ENCODE assay signal across 10 mouse cellular contexts in genomic region chr15:7216581-7217272, GRCm38 (mm10).
DNase-seq lines count a peak whose midpoint lies in the region; ATAC-seq lines count a peak whose summit lies in the region.
"Had no signal": no experiment of that assay in that cellular context is flagged by ENCODE, and none has a peak within 500 bp of the region (broad histone marks: within the 10 kb centered on the region; RNA-seq: fewer than 3 reads in every experiment).

No protein-coding gene starts in this region.

- H3K4me3 ChIP-seq in forebrain, embryonic 11.5 days (ENCODE audit: low read depth, low read length), result no peak overlapping the region
- H3K4me3 ChIP-seq in forebrain, embryonic 13.5 days, result no peak overlapping the region
- H3K4me3 ChIP-seq: hindbrain, embryonic 10.5 days; stomach, embryonic 15.5 days had no signal

- no peaks in the 10 kb centered on the region for H3K9me3 ChIP-seq in forebrain, embryonic 11.5 days (ENCODE audit: control insufficient read depth, low read length)
- H3K9me3 ChIP-seq in forebrain, embryonic 13.5 days (replicated peaks), result no peaks in the 10 kb centered on the region
- H3K9me3 ChIP-seq: hindbrain, embryonic 10.5 days; stomach, embryonic 15.5 days had no signal

- no peak overlapping the region for H3K27ac ChIP-seq in forebrain, embryonic 11.5 days (ENCODE audit: low read depth, low read length)
- H3K27ac ChIP-seq in forebrain, embryonic 13.5 days, result no peak overlapping the region
- H3K27ac ChIP-seq: hindbrain, embryonic 10.5 days; stomach, embryonic 15.5 days had no signal

- peak; percentile 36 for DNase-seq in forebrain, embryonic 11.5 days (ENCODE audit: low spot score)
- peak; percentile 95 for DNase-seq in 416B (ENCODE audit: low read depth)
- peak; percentile 56 for DNase-seq in induced T-regulatory cell, adult 2 months (ENCODE audit: low read depth)
- DNase-seq in naive thymus-derived CD4-positive, alpha-beta T cell, adult 2 months (ENCODE audit: low read depth), result peak; percentile 6
- DNase-seq in frontal cortex, postnatal 14 days (ENCODE audit: low spot score in 2 of 2), result no peak

- no peak overlapping the region for H3K9ac ChIP-seq in forebrain, embryonic 11.5 days (ENCODE audit: low read length)
- no peak overlapping the region for H3K9ac ChIP-seq in forebrain, embryonic 13.5 days
- H3K9ac ChIP-seq: stomach, embryonic 15.5 days had no signal

- H3K27me3 ChIP-seq in forebrain, embryonic 11.5 days (ENCODE audit: control insufficient read depth, insufficient read depth, low read length), result no peaks in the 10 kb centered on the region
- no peaks in the 10 kb centered on the region for H3K27me3 ChIP-seq in forebrain, embryonic 13.5 days
- H3K27me3 ChIP-seq: stomach, embryonic 15.5 days had no signal

- 0 out of 2 replicates have a peak, but pooled peaks cover 2% of the 10 kb centered on the region for H3K4me1 ChIP-seq in forebrain, embryonic 11.5 days (replicated peaks; ENCODE audit: control insufficient read depth, insufficient read depth, low read length)
- no peaks in the 10 kb centered on the region for H3K4me1 ChIP-seq in forebrain, embryonic 13.5 days
- H3K4me1 ChIP-seq: stomach, embryonic 15.5 days had no signal

- no peak overlapping the region for H3K4me2 ChIP-seq in forebrain, embryonic 11.5 days (ENCODE audit: low read depth, low read length, severe bottlenecking)
- H3K4me2 ChIP-seq in forebrain, embryonic 13.5 days, result no peak overlapping the region
- H3K4me2 ChIP-seq: stomach, embryonic 15.5 days had no signal

- H3K36me3 ChIP-seq in forebrain, embryonic 11.5 days (ENCODE audit: control insufficient read depth, insufficient read depth, low read length), result no peaks in the 10 kb centered on the region
- no peaks in the 10 kb centered on the region for H3K36me3 ChIP-seq in forebrain, embryonic 13.5 days (ENCODE audit: poor library complexity, severe bottlenecking)
- H3K36me3 ChIP-seq: hindbrain, embryonic 10.5 days; stomach, embryonic 15.5 days had no signal

- no peak for ATAC-seq in forebrain, embryonic 11.5 days (replicated peaks; ENCODE audit: low FRiP score)
- ATAC-seq in forebrain, embryonic 13.5 days, result no peak
- no peak for ATAC-seq in activated CD4-positive, CD25-positive, alpha-beta regulatory T cell, adult 4 months
- ATAC-seq in cerebellum, adult (ENCODE audit: insufficient number of reproducible peaks, low FRiP score, low TSS enrichment), result no peak

- 84% methylated on average over 9 of the region's 9 CpGs for WGBS in forebrain, embryonic 11.5 days
- 80% methylated on average over 9 of the region's 9 CpGs for WGBS in forebrain, embryonic 13.5 days

Comparison
In these comparisons a context has a peak if more than half of its experiments do, and no peak if none do; other contexts are left out.
1. DNase-seq: peak in forebrain, embryonic 11.5 days (single experiment), 416B (single experiment), induced T-regulatory cell, adult 2 months (single experiment) and naive thymus-derived CD4-positive, alpha-beta T cell, adult 2 months (single experiment); none in frontal cortex, postnatal 14 days (0 of 2).